Mouse (Mus musculus) megakaryocyte-erythroid progenitor cell, adult 5 weeks (primary cell): ENCODE data around the gene Krtap4-9. TPM values are rescaled to one million over a fixed set of nuclear protein-coding genes. Genes with fewer than 3 reads are reported as not detected.

Experiments used
- polyA plus RNA-seq: library from polyadenylated mRNA; stranded (reverse); fragments of >175 nt; gene quantifications from 2 replicates; pipeline ENCODE4 v1.2.3, GENCODE M21; 2012

Gene Krtap4-9
- polyA plus RNA-seq = not detected in 2 replicates

GRCm38 (mm10) chr11:99784900-99785299 is at the start of gene Krtap4-9:
Gene Krtap4-9, plus strand, starts transcription at chr11:99785200.

GRCm38 (mm10) chr11:99772813-99773212 is 12.2 kb upstream of the Krtap4-9 start, which contains the start of gene Gm11595:
Gene Gm11595, minus strand, starts transcription at chr11:99772913.

DNA sequence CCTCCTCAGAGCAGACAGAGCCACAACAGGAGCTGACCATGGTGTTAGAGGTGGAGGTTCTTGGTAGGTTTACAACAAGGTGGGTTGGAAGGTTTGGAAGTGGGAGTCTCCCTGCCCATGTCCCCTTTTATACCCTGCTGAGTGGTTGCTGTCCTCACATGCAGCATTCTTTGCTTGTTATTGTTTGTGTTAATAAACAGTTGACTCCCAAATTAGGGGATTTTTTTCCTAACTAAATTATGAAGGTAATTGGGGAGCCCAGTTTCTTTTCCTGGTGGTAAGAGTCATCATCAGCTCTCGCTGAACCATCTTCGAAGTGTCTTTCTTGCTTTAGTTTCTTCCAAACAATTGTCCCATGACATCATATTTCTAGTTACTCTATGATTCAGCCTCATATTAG is 4.4 kb upstream of the Krtap4-9 start, which contains the start of gene Krtap4-8:
Gene Krtap4-8 (minus strand): TSS at position 101 of the 400 bp plus-strand sequence.

GRCm38 (mm10) chr11:99793367-99793766 is 8.4 kb downstream of the Krtap4-9 start, which contains the start of gene Gm11596:
Gene Gm11596, minus strand, starts transcription at chr11:99793467.

GRCm38 (mm10) chr11:99798832-99799231 is 13.8 kb downstream of the Krtap4-9 start, which contains the start of gene Gm11569:
Gene Gm11569, minus strand, starts transcription at chr11:99798932.

DNA sequence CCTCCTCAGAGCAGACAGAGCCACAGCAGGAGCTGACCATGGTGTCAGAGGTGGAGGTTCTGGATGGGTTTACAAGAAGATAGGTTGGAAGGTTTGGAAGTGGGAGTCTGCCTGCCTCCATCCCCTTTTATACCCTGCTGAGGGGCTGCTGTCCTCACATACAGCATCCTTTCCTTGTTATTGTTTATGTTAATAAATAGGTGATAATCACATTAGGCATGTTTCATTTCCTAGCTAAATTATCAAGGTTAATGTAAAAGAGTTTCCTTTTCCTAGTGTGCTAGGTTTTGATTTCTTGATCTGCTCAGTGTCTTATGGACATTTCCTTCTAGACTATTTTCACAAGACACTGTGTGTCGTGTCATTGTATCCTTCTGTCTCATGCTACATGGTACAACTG is 19.3 kb downstream of the Krtap4-9 start, which contains the start of gene Gm11554:
Gene Gm11554 (minus strand): TSS at position 101 of the 400 bp plus-strand sequence.

DNA sequence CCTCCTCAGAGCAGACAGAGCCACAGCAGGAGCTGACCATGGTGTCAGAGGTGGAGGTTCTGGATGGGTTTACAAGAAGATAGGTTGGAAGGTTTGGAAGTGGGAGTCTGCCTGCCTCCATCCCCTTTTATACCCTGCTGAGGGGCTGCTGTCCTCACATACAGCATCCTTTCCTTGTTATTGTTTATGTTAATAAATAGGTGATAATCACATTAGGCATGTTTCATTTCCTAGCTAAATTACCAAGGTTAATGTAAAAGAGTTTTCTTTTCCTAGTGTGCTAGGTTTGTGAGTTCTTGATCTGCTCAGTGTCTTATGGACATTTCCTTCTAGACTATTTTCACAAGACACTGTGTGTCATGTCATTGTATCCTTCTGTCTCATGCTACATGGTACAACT is 24.8 kb downstream of the Krtap4-9 start, which contains the start of gene Krtap4-13:
Gene Krtap4-13 (minus strand): TSS at position 101 of the 400 bp plus-strand sequence.

DNA sequence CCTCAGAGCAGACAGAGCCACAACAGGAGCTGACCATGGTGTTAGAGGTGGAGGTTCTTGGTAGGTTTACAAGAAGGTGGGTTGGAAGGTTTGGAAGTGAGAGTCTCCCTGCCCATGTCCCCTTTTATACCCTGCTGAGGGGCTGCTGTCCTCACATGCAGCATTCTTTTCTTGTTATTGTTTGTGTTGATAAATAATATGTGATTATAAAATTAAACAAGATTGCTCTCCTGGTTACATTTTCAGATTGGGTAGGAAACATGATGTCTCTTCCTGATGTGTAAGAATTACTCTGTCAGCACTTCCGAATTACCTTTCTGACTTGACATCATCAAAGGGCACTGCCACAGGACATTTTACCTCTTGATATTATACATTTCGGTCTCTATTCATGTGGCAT is 30.6 kb downstream of the Krtap4-9 start, which contains the start of gene Gm11564:
Gene Gm11564 (minus strand): TSS at position 101 of the 400 bp plus-strand sequence.

Other genes with a start within 250 kb of the Krtap4-9 start
- gene Krt40, start 242.0 kb upstream of the Krtap4-9 start, polyA plus RNA-seq = not detected in 2 replicates
- not detected in 2 replicates for gene Krtap3-3, start 234.3 kb upstream of the Krtap4-9 start, polyA plus RNA-seq
- not detected in 2 replicates for gene Krtap3-2, start 228.3 kb upstream of the Krtap4-9 start, polyA plus RNA-seq
- gene Gm11939, start 225.7 kb upstream of the Krtap4-9 start, polyA plus RNA-seq = not detected in 2 replicates
- not detected in 2 replicates for gene Krtap3-1, start 218.6 kb upstream of the Krtap4-9 start, polyA plus RNA-seq
- not detected in 2 replicates for gene Krtap1-5, start 204.2 kb upstream of the Krtap4-9 start, polyA plus RNA-seq
- not detected in 2 replicates for gene Krtap1-4, start 201.5 kb upstream of the Krtap4-9 start, polyA plus RNA-seq
- gene Krtap1-3, start 193.9 kb upstream of the Krtap4-9 start, polyA plus RNA-seq = not detected in 2 replicates
- not detected in 2 replicates for gene Krtap9-3, start 187.1 kb upstream of the Krtap4-9 start, polyA plus RNA-seq
- not detected in 2 replicates for gene Gm11938, start 181.9 kb upstream of the Krtap4-9 start, polyA plus RNA-seq
- not detected in 2 replicates for gene Gm11937, start 175.0 kb upstream of the Krtap4-9 start, polyA plus RNA-seq
- gene Krtap2-4, start 170.4 kb upstream of the Krtap4-9 start, polyA plus RNA-seq = not detected in 2 replicates
- not detected in 2 replicates for gene Gm11562, start 164.8 kb upstream of the Krtap4-9 start, polyA plus RNA-seq
- gene Krtap4-1, start 157.0 kb upstream of the Krtap4-9 start, polyA plus RNA-seq = 0.11 TPM in 1 of 2 replicates, not detected in the other
- gene Krtap4-2, start 150.1 kb upstream of the Krtap4-9 start, polyA plus RNA-seq = not detected in 2 replicates
- gene Krtap4-7, start 141.1 kb upstream of the Krtap4-9 start, polyA plus RNA-seq = not detected in 2 replicates
- not detected in 2 replicates for gene Gm11555, start 135.0 kb upstream of the Krtap4-9 start, polyA plus RNA-seq
- gene Gm11563, start 126.2 kb upstream of the Krtap4-9 start, polyA plus RNA-seq = not detected in 2 replicates
- 0.08 TPM in 1 of 2 replicates, not detected in the other for gene Krtap4-6, start 119.2 kb upstream of the Krtap4-9 start, polyA plus RNA-seq
- gene Gm14190, start 94.5 kb upstream of the Krtap4-9 start, polyA plus RNA-seq = not detected in 2 replicates
- gene Gm14180, start 50.9 kb upstream of the Krtap4-9 start, polyA plus RNA-seq = not detected in 2 replicates
- gene Gm11595, start 12.3 kb upstream of the Krtap4-9 start, polyA plus RNA-seq = not detected in 2 replicates
- gene Krtap4-8, start 4.5 kb upstream of the Krtap4-9 start, polyA plus RNA-seq = not detected in 2 replicates
- not detected in 2 replicates for gene Gm11596, start 8.3 kb downstream of the Krtap4-9 start, polyA plus RNA-seq
- not detected in 2 replicates for gene Gm11569, start 13.7 kb downstream of the Krtap4-9 start, polyA plus RNA-seq
- gene Gm11554, start 19.2 kb downstream of the Krtap4-9 start, polyA plus RNA-seq = not detected in 2 replicates
- gene Krtap4-13, start 24.7 kb downstream of the Krtap4-9 start, polyA plus RNA-seq = not detected in 2 replicates
- gene Gm11564, start 30.5 kb downstream of the Krtap4-9 start, polyA plus RNA-seq = not detected in 2 replicates
- not detected in 2 replicates for gene 2300003K06Rik, start 52.9 kb downstream of the Krtap4-9 start, polyA plus RNA-seq
- not detected in 2 replicates for gene Krtap4-16, start 66.4 kb downstream of the Krtap4-9 start, polyA plus RNA-seq
- not detected in 2 replicates for gene Gm11568, start 72.7 kb downstream of the Krtap4-9 start, polyA plus RNA-seq
- gene Gm11559, start 79.3 kb downstream of the Krtap4-9 start, polyA plus RNA-seq = not detected in 2 replicates
- gene Krtap9-1, start 88.2 kb downstream of the Krtap4-9 start, polyA plus RNA-seq = not detected in 2 replicates
- gene Gm11567, start 94.0 kb downstream of the Krtap4-9 start, polyA plus RNA-seq = not detected in 2 replicates
- not detected in 2 replicates for gene Krtap31-1, start 122.7 kb downstream of the Krtap4-9 start, polyA plus RNA-seq
- not detected in 2 replicates for gene Gm11565, start 129.6 kb downstream of the Krtap4-9 start, polyA plus RNA-seq
- gene Krtap31-2, start 151.1 kb downstream of the Krtap4-9 start, polyA plus RNA-seq = not detected in 2 replicates
- not detected in 2 replicates for gene Krtap9-5, start 163.3 kb downstream of the Krtap4-9 start, polyA plus RNA-seq
- not detected in 2 replicates for gene Krtap29-1, start 193.9 kb downstream of the Krtap4-9 start, polyA plus RNA-seq
- not detected in 2 replicates for gene Krtap16-1, start 201.4 kb downstream of the Krtap4-9 start, polyA plus RNA-seq
- not detected in 2 replicates for gene Krtap17-1, start 208.8 kb downstream of the Krtap4-9 start, polyA plus RNA-seq
- gene Krt33a, start 231.0 kb downstream of the Krtap4-9 start, polyA plus RNA-seq = not detected in 2 replicates
- gene Krt33b, start 244.7 kb downstream of the Krtap4-9 start, polyA plus RNA-seq = not detected in 2 replicates